Mouse (Mus musculus): ENCODE results near the gene Cenpv.

DNA sequence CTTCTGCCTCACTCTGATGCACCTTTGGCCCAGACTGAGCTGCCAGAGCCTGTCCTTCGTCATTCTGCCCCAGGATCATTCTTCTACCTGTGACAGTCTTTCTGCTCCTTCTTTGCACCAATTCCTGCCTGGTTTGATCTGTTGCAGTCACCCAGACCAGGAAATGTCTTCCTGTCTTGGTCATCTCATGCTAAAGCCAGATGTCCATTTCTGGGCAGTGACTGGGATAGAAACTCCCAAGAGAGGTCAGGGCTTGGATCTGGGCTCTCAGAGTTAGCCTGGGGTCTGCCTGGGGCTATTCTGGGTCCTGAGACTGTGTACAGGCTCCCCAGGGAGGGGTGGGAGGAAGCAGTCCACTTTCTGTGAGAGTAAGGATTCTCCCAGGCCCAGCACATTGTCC lies 27.1 kb upstream of the Cenpv start:
- no peak for TF ChIP-seq UBTF (IDR thresholded peaks at IDR 0.05; ENCODE audit: borderline replicate concordance, insufficient read depth, low read depth, low read length)
- no peak for TF ChIP-seq NRF1 (IDR thresholded peaks at IDR 0.05; ENCODE audit: insufficient read depth, low read depth, low read length, poor library complexity, severe bottlenecking)
- TF ChIP-seq MEF2A (IDR thresholded peaks at IDR 0.05; ENCODE audit: extremely low read depth, insufficient replicate concordance, low read depth, low read length, poor library complexity, severe bottlenecking) = no peak
- TF ChIP-seq USF2 (IDR thresholded peaks at IDR 0.05; ENCODE audit: borderline replicate concordance in 1 of 2, insufficient read depth in 1 of 2, low read depth in 1 of 2, low read length in 2 of 2) = no peak
- no peak for TF ChIP-seq POLR2A (IDR thresholded peaks at IDR 0.05; ENCODE audit: control insufficient read depth in 1 of 2, insufficient read depth in 1 of 2, low read depth in 1 of 2, low read length in 2 of 2, poor library complexity in 1 of 2)
- TF ChIP-seq ZC3H11A (IDR thresholded peaks at IDR 0.05; ENCODE audit: low read depth, low read length) = no peak

Measured in MEL (cell line).